Mouse (Mus musculus): ENCODE data around the gene Cd47.
"Not testable (repeated sequence)": the region's sequence is repeated elsewhere in the genome, so short reads cannot be mapped to it uniquely, and the experiment has no call there.

Cd47 gene

DNA sequence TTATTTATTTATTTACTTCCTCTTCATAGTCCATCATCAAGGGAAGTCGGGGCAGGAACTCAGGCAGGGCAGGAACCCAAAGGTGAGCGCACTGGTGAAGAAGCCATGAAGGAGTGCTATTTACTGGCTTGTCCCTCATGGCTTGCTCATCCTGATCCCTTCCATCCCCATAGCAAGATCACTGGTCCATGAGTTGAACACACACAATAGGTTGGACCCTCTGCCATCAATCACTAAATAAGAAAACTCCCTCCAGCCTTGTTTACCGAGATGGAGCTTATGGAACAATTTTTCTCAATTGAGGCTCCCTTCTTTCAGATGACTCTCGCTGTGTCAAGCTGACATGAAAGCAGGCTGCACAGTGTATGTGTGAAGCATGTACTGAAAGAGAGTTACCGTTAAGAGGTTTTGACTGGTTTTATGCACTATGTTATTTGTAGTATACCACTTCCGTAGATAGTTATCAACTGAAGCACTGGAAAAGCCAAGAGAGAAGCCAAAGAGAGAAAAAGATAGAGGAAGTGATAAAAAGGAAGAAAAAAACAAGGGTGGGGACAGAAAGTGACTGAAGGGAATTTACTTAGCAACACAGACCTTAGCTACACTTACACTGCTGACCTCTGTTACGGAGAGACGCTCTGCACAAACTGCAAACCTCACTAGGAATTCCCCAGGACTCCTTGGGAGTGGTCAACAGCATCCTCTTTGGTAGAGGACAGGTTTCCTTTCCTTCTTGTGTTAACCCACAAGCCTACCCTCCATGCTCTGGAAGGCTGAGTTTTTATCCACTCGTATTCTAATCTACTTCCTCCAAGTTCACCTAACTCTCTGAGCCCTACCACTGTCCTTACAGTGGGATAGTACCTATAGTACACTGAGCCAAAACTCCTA lies 9.5 kb upstream of the Cd47 start:
- no peak for DNase-seq

DNA sequence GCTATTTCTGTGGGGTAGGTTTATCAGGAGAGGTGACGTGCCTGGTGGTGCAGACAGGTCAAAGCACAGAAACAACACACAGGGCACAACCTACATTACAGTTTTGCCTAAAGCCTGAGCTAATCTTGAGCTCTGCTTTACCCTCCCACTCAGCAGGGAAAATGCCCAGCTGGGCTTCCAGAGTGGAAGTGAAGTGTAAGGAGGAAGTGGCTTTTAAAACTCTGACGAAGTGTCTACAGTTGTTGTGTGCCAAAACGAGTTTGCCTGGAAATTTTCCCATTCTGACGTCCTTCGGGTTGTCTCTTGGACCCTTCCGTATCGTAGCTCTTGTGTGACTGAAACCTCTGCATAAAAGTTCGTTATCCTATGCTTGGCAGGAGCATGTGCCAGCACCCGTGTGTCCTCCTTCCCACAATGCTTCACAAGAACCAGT lies 7.9 kb upstream of the Cd47 start:
- peak; percentile 46 for DNase-seq

GRCm38 (mm10) chr16:49793596-49793995 lies 6.7 kb upstream of the Cd47 start:
- DNase-seq, result no peak

DNA sequence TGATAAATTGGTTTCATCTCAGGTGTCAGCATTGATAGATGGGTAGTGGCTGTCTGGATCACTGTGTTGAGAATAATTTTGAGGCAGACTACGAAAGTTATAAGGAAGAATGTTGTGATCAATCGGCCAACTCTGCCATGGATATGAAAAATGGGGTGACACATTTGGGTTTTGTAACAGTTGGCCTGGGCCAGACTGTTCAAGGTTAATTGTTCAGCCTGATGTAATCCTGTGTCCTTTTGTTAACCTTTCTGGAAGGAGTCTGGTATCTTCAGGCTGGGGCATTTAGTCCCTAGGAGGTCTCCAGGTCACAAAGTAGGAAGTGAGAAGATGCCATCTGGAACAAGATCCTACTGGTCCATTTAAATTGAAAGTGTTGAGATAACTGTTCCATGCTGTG lies 4.1 kb upstream of the Cd47 start:
- no peak for DNase-seq

DNA sequence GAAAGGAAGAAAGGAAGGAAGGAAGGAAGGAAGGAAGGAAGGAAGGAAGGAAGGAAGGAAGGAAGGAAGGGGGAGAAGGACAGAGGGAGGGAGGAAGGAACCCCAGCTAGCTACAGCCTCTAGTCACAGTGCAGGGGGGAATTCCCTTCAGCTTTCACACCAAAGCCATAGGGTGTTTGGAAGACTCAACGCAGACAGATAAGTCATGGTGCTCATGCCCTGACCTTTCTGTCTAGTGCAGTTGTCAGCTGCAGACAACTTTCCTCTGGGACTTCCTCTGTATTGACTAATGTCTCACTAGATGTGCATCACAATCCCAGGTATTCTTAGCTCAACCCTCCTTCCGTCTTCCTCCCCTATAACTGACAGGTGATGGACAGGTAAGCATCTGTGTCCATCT lies 3.4 kb upstream of the Cd47 start:
- DNase-seq, result no peak

GRCm38 (mm10) chr16:49798790-49799189 lies 1.5 kb upstream of the Cd47 start:
- DNase-seq, result peak; percentile 25

GRCm38 (mm10) chr16:49800996-49801395 lies 663 bp downstream of the Cd47 start:
- DNase-seq, result no peak

GRCm38 (mm10) chr16:49801399-49801798 lies 1.1 kb downstream of the Cd47 start:
- no peak for DNase-seq

DNA sequence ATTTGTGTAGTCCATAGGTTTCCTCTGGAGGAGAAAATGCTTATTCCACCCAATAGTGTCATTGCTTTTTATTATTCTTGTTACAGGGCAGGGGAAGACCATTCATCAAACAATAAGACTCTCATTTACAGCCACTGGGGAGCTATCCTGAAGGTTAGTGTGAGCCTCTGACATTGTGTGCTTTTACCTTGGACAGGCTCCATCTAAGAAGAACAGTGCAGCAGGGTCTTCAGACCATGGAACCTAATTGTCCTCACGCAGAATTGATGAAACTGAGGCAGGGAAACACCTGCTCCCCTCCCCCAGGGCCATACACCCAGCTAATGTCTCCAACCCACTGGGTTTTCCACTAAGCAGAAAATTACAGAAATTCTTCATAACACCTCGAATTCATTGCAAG lies 2.7 kb downstream of the Cd47 start:
- DNase-seq, result no peak

GRCm38 (mm10) chr16:49803932-49804461 lies 3.7 kb downstream of the Cd47 start:
- peak; percentile 44 for DNase-seq

GRCm38 (mm10) chr16:49806920-49807319 lies 6.6 kb downstream of the Cd47 start:
- no peak for DNase-seq

GRCm38 (mm10) chr16:49807419-49807841 lies 7.1 kb downstream of the Cd47 start:
- DNase-seq, result no peak

DNA sequence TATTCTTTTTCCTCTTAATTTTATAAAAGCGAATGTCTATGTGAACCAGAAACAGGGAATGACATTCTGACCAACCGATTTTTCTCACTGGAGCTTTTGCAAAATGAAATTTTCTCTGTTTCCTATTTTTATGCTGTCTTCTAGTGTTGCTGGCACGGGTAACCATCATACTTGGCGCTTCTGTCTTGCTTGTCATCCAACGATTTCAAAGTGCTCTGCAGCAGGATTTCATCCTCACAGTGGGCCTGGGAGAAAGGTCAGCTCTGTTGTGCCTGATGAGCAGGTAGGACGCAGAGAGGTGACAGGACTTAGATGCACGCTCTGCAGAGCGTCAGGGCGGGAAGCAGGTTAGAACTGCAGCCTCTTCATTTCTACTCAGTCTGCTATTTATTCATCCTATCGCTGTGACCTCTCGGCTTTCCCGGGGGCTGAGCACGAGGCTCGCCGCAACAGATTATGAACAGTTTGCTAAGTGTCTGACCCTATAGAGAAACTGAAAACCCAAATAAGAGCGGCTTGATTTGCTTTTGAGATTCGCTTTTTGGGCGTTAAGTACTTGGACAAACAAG lies 7.6 kb downstream of the Cd47 start:
- DNase-seq, result no peak

DNA sequence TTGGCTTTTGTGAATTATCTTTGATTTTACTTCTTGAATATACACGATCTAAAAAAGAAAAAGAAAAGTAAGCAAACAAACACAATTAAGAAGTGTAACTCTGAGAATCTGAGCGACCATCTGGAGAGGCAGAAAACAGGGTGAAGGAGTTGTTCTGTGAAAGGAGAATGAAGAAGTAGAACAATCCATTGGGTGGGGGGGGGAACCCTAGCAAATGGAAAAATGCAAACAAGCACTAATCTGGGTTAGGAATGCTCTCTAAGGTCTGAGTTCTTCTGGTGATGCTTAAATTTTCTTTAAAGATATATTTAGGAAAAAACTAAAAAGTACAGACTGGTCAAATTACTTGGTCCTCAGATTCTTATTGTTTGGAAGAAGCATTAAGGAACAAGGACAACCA lies 11.6 kb downstream of the Cd47 start:
- DNase-seq, result no peak

- no peak for DNase-seq
Measured at GRCm38 (mm10) chr16:49812821-49813616, 12.7 kb downstream of the Cd47 start.

DNA sequence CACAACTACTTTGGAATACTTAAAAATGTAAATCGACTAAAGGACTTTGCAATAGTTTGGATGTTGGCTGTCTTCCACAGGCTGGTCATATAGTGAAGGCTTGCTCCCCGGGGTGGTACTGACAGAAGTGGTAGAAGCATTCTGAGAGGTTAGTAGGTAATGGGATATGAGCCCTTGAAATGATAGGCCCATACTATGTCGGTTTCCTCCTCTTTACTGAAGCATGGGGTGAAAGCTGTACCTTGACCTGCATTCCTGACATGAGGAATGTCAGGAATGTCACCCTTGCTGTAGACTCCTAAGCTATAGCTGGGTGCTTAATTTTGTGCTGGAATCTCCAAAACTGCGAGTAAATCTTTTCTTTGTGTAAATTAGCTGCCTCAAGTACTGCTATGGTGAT lies 14.1 kb downstream of the Cd47 start:
- DNase-seq, result peak; percentile 10

- no peak for DNase-seq
Measured at GRCm38 (mm10) chr16:49816889-49817288, 16.6 kb downstream of the Cd47 start.

DNA sequence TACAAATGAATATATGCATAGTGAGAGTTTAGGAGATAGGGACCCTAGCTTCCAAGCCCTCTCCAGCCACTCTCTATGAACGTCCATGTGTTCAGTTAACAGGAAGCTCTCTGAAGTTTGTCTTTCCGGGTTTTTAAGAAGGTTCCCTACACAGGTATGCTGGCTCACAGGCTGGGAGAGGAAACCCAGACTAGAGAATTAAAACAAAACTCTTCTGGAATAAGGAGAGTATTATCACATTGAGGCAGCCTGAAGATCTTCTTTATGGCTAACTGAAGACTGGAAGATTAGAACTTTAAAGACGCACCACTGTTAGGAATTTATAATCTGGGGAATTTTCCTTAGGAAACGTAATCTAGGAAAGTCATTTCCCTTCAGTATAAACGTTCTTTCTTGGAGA lies 17.8 kb downstream of the Cd47 start:
- no peak for DNase-seq

DNA sequence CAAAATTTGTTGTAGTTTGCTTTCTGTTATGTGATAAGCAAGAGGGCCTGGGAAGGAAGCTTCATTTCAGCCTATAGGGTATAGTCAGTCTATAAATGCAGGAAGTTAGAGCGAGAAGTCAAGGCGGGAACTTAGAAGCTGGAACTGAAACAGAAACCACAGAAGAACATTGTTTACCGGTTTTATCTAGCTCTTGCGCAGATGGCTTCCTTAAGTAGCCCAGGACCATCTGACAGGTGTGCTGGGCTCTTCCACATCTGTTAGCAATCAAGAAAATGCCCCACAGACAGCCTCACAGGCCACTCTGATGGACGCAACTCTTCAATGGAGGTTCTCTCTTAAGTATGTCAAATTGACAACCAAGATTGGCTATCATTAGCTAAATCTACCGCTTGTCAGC lies 18.3 kb downstream of the Cd47 start:
- no peak for DNase-seq

GRCm38 (mm10) chr16:49819494-49819893 lies 19.2 kb downstream of the Cd47 start:
- DNase-seq, result no peak

DNA sequence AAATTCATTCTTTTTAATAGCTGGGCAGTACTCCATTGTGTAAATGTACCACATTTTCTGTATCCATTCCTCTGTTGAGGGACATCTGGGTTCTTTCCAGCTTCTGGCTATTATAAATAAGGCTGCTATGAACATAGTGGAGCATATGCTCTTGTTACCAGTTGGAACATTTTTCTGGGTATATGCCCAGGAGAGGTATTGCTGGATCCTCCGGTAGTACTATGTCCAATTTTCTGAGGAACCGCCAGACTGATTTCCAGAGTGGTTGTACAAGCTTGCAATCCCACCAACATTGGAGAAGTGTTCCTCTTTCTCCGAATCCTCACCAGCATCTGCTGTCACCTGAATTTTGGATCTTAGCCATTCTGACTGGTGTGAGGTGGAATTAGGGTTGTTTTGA lies 30.6 kb downstream of the Cd47 start:
- DNase-seq, result not testable (repeated sequence)

- no peak for DNase-seq
Measured at GRCm38 (mm10) chr16:49832339-49832738, 32.0 kb downstream of the Cd47 start.

DNA sequence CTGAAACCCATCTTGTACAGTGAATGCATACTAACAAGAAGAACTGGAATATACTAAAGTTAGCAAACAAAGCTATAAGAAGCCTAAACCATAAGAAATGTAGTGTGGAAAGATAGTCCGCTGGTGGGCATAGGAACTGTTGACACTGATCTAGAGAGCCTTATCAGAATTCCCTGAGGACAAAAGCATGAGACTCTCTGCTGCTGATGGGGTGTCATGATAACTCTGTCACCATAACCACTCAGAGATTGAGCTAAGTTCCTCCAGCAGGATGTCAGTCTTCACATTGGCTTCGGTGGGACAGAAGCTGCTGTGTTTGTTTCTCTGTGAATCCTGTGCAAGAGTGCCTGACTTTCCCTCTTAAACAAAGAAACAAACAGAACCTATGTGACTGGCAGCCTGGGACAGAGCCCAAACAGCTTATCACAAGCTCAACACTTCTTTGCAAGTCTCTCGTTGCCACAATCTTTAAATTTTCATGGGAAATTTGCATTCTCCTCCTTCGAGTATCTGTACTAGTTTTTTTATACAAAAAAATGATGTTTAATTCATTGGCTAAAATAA lies 33.9 kb downstream of the Cd47 start:
- no peak for DNase-seq

Measured in kidney, postnatal 14 days (tissue).